Mouse (Mus musculus) brain, embryonic 14.5 days (tissue): Measurements from ENCODE around the gene C2cd2.

Source experiments
- CTCF ChIP-seq: fragments of 200-500 bp; IDR thresholded peaks from 2 replicates; pipeline ENCODE4 v1.5.1; 2012; ENCODE audit warnings: inconsistent platforms, mild to moderate bottlenecking, moderate library complexity, borderline replicate concordance; ENCODE audit not compliant: insufficient read depth, insufficient read length; ENCODE audit errors: extremely low read depth
- POLR2A ChIP-seq: fragments of 200-500 bp; IDR thresholded peaks from 2 replicates; pipeline ENCODE4 v1.6.1; 2012; ENCODE audit warnings: mild to moderate bottlenecking, inconsistent platforms, borderline replicate concordance; ENCODE audit not compliant: poor library complexity, insufficient read depth, insufficient read length, severe bottlenecking; ENCODE audit errors: extremely low read depth

DNA sequence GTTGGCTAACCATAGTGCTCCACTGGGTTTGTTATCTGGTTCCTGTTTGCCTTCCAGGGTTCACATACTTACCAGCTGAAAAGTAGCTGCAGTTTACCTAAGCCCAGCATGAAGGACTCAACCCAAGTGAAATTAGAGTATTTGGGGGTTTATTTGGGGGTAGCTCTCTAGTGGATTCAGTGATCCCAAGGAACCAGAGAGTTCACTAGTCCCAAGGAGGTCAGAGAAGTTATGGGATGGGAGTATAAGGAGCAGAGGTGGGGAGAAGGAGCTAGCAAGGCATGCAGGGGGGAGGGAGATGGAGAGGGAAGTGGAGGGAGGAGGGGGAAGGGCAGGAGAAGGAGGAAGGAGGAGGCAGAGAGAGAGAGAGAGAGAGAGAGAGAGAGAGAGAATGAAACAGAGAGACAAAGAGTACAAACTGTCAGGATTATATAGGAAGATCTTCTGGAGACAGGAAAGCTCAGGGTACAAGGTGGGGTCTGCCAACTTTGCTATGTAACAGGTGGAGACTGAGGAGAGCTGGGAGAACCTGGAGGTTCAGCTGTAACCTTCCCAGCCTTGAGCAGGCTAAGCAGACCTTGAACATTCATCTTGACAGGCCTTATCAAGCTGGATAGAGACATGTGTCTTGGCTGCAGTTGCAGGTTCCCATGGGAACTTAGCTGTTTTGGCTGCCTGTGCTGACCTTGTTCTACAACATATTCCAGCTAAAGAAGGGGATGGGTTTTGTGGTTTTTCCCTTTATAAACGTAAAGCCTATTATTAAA is 33.6 kb upstream of the C2cd2 start:
- no peak for TF ChIP-seq POLR2A
- no peak for TF ChIP-seq CTCF
